Mouse (Mus musculus): ENCODE measurements around the gene Borcs8. TPM values are rescaled to one million over a fixed set of nuclear protein-coding genes. Genes with fewer than 3 reads are reported as not detected.

The Borcs8 gene
- total RNA-seq (2015; ENCODE audit: low replicate concordance) (18.7 and 20.5 TPM in 2 replicates), total RNA-seq (2017; ENCODE audit: low replicate concordance) (17.3 and 24.7 TPM in 2 replicates)

GRCm38 (mm10) chr8:70139026-70139857, at the start of gene Borcs8, which contains the start of the genes Rfxank and Mef2b:
TSS of gene Borcs8 (plus strand) at chr8:70139499.
TSS of gene Rfxank (minus strand) at chr8:70139154.
TSS of gene Mef2b (plus strand) at chr8:70139711.
- ATAC-seq (replicated peaks; ENCODE audit: low FRiP score, poor library complexity, severe bottlenecking): peak; percentile 91

GRCm38 (mm10) chr8:70092786-70093185, 46.5 kb upstream of the Borcs8 start:
- ATAC-seq (replicated peaks; ENCODE audit: low FRiP score, poor library complexity, severe bottlenecking): no peak

DNA sequence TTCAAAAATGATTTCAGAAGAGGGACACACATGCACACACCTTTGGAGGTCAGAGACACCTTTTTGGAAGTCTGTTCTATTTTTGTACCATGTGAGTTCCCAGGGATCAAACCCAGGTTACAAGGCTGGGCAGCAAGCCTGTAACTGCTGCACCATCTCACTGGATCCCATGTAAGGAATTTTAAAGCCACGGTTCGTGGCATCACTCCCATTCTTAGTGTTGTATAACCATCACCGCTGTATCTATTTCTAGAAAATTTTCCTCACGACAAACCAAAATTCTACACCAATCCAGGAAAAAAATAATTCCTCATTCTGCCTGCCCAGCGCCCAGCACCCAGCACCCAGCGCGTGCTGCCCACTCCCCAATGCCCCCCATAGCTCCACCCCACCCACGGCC, 40.0 kb upstream of the Borcs8 start:
- ATAC-seq (replicated peaks; ENCODE audit: low FRiP score, poor library complexity, severe bottlenecking): no peak

- no peak for ATAC-seq (replicated peaks; ENCODE audit: low FRiP score, poor library complexity, severe bottlenecking)
Observed at GRCm38 (mm10) chr8:70100241-70100640, 39.1 kb upstream of the Borcs8 start.

- ATAC-seq (replicated peaks; ENCODE audit: low FRiP score, poor library complexity, severe bottlenecking): peak; percentile 71
Observed at GRCm38 (mm10) chr8:70104506-70104905, 34.8 kb upstream of the Borcs8 start.

- no peak for ATAC-seq (replicated peaks; ENCODE audit: low FRiP score, poor library complexity, severe bottlenecking)
Observed at GRCm38 (mm10) chr8:70104922-70105321, 34.4 kb upstream of the Borcs8 start.

- ATAC-seq (replicated peaks; ENCODE audit: low FRiP score, poor library complexity, severe bottlenecking): no peak
Observed at GRCm38 (mm10) chr8:70110451-70110850, 28.8 kb upstream of the Borcs8 start.

GRCm38 (mm10) chr8:70111192-70111795, 28.0 kb upstream of the Borcs8 start:
- ATAC-seq (replicated peaks; ENCODE audit: low FRiP score, poor library complexity, severe bottlenecking): no peak

DNA sequence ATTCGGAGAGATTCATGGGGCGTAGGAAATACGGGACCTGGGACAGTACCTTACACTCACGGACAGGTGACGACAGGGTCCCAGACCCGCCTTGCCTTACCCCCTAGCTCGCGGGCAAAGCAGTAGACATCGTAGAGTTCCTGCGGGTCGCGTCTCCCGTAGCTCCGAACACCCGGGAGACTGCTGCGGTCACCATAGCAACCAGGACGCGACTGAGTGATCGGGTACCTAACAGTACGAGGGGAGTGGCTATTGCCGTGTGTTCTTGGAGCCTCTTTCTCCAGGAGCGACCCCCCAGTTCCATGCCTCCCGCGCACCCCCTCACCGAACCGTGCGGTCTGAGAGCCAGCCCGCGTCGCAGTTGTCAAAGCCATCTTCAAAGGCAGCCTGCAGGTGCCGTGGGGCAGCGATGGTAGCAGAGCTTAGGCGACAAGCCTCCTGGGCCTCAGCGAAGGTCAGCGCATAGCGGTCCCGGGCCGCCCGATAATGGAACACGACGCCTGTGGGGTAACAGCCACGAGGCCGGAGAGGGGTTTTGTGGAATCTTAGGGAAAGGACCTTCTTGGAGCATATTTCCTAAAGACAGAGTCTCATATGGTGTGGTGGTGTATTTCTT, 26.8 kb upstream of the Borcs8 start:
- ATAC-seq (replicated peaks; ENCODE audit: low FRiP score, poor library complexity, severe bottlenecking): no peak

DNA sequence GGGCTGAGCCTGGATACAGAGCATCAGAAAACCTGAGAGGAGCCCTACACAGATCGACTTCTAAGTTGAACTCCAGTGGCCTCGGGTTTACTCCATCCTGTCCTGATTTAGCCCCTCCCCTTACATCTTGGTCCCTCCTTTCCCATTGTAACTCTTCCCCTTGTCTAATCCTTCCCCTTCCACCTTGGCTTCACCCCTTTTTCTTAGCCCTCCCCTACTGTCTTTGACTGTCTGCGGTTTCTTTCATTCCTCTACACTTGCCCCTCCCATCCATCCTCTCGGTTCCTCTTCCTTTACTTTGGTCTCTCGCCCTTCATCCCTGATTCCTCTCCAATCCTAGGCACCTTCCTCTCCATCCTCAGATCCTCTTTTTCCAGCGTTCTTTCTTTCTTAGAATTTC, 24.8 kb upstream of the Borcs8 start:
- no peak for ATAC-seq (replicated peaks; ENCODE audit: low FRiP score, poor library complexity, severe bottlenecking)

GRCm38 (mm10) chr8:70114892-70115291, 24.4 kb upstream of the Borcs8 start:
- no peak for ATAC-seq (replicated peaks; ENCODE audit: low FRiP score, poor library complexity, severe bottlenecking)

DNA sequence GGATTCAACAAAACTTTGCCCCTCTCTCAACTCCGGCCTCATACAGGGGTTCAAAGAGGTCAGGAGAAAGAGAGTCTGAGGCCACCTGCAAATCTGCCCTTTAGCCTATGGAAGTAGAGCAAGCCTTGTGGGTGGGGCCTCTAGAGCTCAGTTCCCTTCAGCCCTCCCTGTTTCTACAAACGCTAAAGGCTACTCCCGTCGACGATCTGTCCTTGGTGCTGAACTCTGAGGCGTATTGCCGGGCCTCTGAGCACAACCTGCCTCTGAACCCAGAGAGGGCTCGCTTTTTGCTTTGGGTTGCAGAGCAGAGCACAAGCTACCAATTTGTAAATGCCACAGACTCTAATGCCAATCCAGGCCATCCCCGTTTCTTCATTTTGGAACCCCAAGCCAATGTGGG, 21.7 kb upstream of the Borcs8 start:
- no peak for ATAC-seq (replicated peaks; ENCODE audit: low FRiP score, poor library complexity, severe bottlenecking)

- ATAC-seq (replicated peaks; ENCODE audit: low FRiP score, poor library complexity, severe bottlenecking): no peak
Observed at GRCm38 (mm10) chr8:70118726-70119700, 20.3 kb upstream of the Borcs8 start.

DNA sequence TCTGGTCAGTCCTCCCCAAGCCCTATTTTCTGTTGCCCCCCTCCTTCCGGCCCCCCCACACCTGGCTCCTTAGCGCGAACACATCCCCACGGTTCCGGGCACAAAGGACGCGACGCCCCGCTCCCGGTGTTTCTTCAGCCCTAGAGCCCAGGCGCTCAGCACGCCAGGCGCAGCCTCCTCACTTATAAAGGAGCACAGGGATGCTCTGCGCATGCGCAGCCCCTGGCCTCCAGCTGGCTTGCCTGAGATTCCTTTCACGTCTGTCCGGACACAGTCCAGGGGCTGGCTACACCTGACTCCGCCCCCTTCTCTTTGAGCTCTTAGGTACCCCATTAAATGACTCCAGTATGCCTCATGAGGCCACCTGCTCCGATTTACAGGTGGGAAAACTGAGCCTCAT, 18.6 kb upstream of the Borcs8 start, which contains the start of gene Ncan:
TSS of gene Ncan (minus strand) at position 207 of the 400 bp plus-strand sequence.
- ATAC-seq (replicated peaks; ENCODE audit: low FRiP score, poor library complexity, severe bottlenecking): no peak

- ATAC-seq (replicated peaks; ENCODE audit: low FRiP score, poor library complexity, severe bottlenecking): no peak
Observed at GRCm38 (mm10) chr8:70122863-70123262, 16.4 kb upstream of the Borcs8 start.

GRCm38 (mm10) chr8:70124992-70125391, 14.3 kb upstream of the Borcs8 start:
- ATAC-seq (replicated peaks; ENCODE audit: low FRiP score, poor library complexity, severe bottlenecking): no peak

DNA sequence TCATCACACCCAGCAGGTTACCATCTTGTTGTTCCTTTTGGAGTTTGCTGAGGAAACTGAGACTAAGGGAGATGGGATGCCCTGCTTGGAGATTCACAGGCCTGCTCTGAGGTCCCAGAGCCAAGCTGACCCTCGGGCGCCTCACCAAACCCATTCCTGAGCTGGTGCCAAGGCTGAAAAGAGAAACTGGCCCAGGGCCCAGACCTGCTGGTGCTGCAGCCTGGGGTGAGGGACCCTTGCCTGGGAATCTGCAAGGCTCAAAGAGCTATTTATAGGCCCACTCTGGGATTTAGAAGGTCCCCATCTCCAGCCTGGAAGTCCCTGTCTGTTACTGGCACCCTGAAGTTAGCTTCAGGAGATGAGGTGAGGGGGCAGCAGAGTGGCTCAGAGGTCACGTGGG, 10.9 kb upstream of the Borcs8 start:
- no peak for ATAC-seq (replicated peaks; ENCODE audit: low FRiP score, poor library complexity, severe bottlenecking)

- no peak for ATAC-seq (replicated peaks; ENCODE audit: low FRiP score, poor library complexity, severe bottlenecking)
Observed at GRCm38 (mm10) chr8:70129309-70129952, 9.9 kb upstream of the Borcs8 start.

DNA sequence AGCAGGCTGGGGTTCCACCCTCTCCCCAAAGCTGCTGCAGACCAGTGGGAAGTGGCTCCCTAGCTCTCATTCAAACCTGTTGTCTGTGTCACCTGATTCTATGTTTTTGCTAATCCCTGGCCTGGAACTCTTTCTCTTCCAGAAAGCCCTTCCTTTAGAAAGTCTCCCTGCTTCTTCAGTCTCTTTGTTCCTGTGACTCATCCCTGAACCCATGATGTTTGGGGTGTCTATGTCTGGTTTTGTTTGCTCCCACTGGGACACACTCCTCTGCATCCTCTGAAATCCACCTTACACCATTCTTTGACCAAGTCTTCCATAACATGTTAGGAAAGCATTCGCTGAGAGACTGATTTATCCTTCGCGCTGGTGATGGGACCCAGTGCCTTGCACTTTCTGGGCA, 9.2 kb upstream of the Borcs8 start:
- ATAC-seq (replicated peaks; ENCODE audit: low FRiP score, poor library complexity, severe bottlenecking): no peak

Measured in erythroid progenitor cell, adult 5-6 weeks (primary cell).